Comparison of ENCODE assay signal across 15 mouse cellular contexts in genomic region chr14:103186658-103187057, GRCm38 (mm10).
DNase-seq lines count a peak whose midpoint lies in the region; ATAC-seq lines count a peak whose summit lies in the region.
"Had no signal": no experiment of that assay in that cellular context is flagged by ENCODE, and none has a peak within 500 bp of the region (broad histone marks: within the 10 kb centered on the region; RNA-seq: fewer than 3 reads in every experiment).

No protein-coding gene starts in this region.

- H3K4me1 ChIP-seq in midbrain, embryonic 15.5 days: no peaks in the 10 kb centered on the region
- H3K4me1 ChIP-seq: embryonic facial prominence, embryonic 10.5 days; embryonic facial prominence, embryonic 12.5 days; forebrain, embryonic 13.5 days; forebrain, embryonic 15.5 days had no signal

- no peak overlapping the region for H3K4me3 ChIP-seq in midbrain, embryonic 15.5 days
- H3K4me3 ChIP-seq: embryonic facial prominence, embryonic 10.5 days; embryonic facial prominence, embryonic 12.5 days; forebrain, embryonic 13.5 days; forebrain, embryonic 15.5 days had no signal

- 78% methylated on average over 3 of the region's 3 CpGs for WGBS in midbrain, embryonic 15.5 days

- peak; percentile 4 for DNase-seq in c-Kit-positive CD71-negative TER-119-negative erythroid progenitor cells, embryonic 14.5 days (ENCODE audit: low read depth)
- no peak for DNase-seq in cerebellum, adult 11-12 months
- no peak for DNase-seq in natural killer cell, adult 2 months (ENCODE audit: low spot score in 2 of 2)
- DNase-seq: adrenal gland, adult 2 months; adrenal gland, postnatal 10 days; adrenal gland, postnatal 25 days; cerebellum, adult 11 months; forebrain, postnatal 0 days had no signal

- H3K9ac ChIP-seq in midbrain, embryonic 15.5 days: no peak overlapping the region
- H3K9ac ChIP-seq: embryonic facial prominence, embryonic 12.5 days; forebrain, embryonic 13.5 days; forebrain, embryonic 15.5 days; forebrain, postnatal 0 days had no signal

- no peak overlapping the region for H3K4me2 ChIP-seq in midbrain, embryonic 15.5 days
- H3K4me2 ChIP-seq: embryonic facial prominence, embryonic 12.5 days; forebrain, embryonic 13.5 days; forebrain, embryonic 15.5 days had no signal

- H3K9me3 ChIP-seq in midbrain, embryonic 15.5 days: no peaks in the 10 kb centered on the region
- H3K9me3 ChIP-seq: embryonic facial prominence, embryonic 10.5 days; embryonic facial prominence, embryonic 12.5 days; forebrain, embryonic 13.5 days; forebrain, embryonic 15.5 days had no signal

- ATAC-seq in granulocyte monocyte progenitor cell, adult 5-6 weeks (replicated peaks; ENCODE audit: poor library complexity, severe bottlenecking): peak; percentile 87
- peak; percentile 65 for ATAC-seq in megakaryocyte progenitor cell, adult 5-6 weeks (replicated peaks; ENCODE audit: poor library complexity)
- no peak for ATAC-seq in midbrain, embryonic 15.5 days (replicated peaks)
- ATAC-seq: forebrain, embryonic 13.5 days; forebrain, embryonic 15.5 days; forebrain, postnatal 0 days had no signal

- peaks cover 45% of the 10 kb centered on the region; the same call in 1 of the 2 replicates for H3K36me3 ChIP-seq in midbrain, embryonic 15.5 days (replicated peaks)

- H3K27ac ChIP-seq in midbrain, embryonic 15.5 days: no peak overlapping the region
- H3K27ac ChIP-seq: embryonic facial prominence, embryonic 10.5 days; embryonic facial prominence, embryonic 12.5 days; forebrain, embryonic 13.5 days; forebrain, embryonic 15.5 days had no signal

- no peaks in the 10 kb centered on the region for H3K27me3 ChIP-seq in midbrain, embryonic 15.5 days (replicated peaks)
- H3K27me3 ChIP-seq: embryonic facial prominence, embryonic 12.5 days; forebrain, embryonic 13.5 days; forebrain, embryonic 15.5 days had no signal
